ENCODE assay signal across 8 mouse cellular contexts in the genomic region with DNA sequence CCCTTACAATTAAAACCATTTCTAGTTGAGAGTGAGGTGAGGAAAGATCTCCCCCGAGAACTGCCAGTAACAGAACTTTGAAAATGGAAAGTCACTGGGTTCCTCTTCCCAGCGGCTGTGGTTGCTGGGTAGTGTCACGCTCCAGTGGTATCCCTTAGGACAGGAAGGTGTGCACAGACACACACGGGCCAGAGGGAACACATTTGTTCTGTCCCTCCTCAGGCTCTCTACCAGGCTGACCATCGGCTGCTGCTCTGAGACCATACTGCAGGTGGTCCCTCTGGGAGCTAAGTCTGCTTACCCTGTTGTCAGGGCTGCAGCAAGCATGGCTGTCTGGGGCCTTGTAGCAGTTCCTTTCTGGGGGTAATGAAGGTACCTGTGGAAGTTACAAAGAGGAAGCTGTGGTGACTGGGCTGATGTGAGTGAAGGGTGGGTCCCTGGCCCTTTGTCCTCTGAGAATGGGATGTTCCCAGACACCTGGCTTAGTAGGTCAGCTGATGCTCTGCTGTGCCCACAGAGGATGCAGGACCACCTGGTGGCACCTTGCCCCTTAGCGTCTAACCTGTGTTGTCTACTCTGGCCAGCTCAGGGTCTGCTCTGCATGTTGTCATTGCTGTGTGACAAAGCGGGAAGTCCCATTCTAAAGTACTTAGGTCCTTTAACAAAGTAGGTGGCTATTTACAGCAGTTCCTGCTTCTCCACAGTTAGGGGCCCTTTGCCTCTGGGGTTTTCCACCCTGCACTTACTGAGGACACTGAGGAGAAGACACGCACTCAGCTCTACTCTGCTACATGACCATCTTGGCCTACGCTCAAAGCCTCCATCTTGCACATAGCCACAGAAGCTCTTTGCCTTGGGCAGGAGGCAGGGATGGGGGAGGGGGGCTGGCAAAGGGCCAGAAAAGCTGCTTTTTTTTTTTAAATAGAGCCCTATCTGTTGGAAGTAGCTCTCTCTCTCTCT.
DNase-seq lines count a peak whose midpoint lies in the region; ATAC-seq lines count a peak whose summit lies in the region.
"Had no signal": no experiment of that assay in that cellular context is flagged by ENCODE, and none has a peak within 500 bp of the region (broad histone marks: within the 10 kb centered on the region; RNA-seq: fewer than 3 reads in every experiment).

No protein-coding gene starts in this region.

- no peaks in the 10 kb centered on the region for H3K36me3 ChIP-seq in kidney, embryonic 15.5 days

- no peaks in the 10 kb centered on the region for H3K27me3 ChIP-seq in kidney, embryonic 15.5 days

- WGBS in kidney, embryonic 15.5 days: 77% methylated on average over 9 of the region's 9 CpGs

- no peak overlapping the region for H3K4me3 ChIP-seq in kidney, embryonic 15.5 days (replicated peaks)

- no peak overlapping the region for H3K27ac ChIP-seq in kidney, embryonic 15.5 days

- no peaks in the 10 kb centered on the region for H3K9me3 ChIP-seq in kidney, embryonic 15.5 days (replicated peaks)

- H3K4me2 ChIP-seq in kidney, embryonic 15.5 days: no peak overlapping the region

- H3K4me1 ChIP-seq in kidney, embryonic 15.5 days: peaks cover 5% of the 10 kb centered on the region

- DNase-seq in kidney, adult 11 months: no peak
- DNase-seq in CD4-positive, CD25-positive, alpha-beta regulatory T cell, adult 2 months (ENCODE audit: low read depth, low spot score): peak; percentile 51
- peak; percentile 15 for DNase-seq in T-cell, adult 2 months (ENCODE audit: low spot score)
- no peak for DNase-seq in right cerebral cortex, adult 18-20 months
- no peak for DNase-seq in frontal cortex, postnatal 10 days (ENCODE audit: low spot score in 2 of 2)
- DNase-seq: gastrocnemius, postnatal 25 days had no signal

- peak; percentile 49; the same call in 1 of the 2 replicates for ATAC-seq in kidney, embryonic 15.5 days (replicated peaks; ENCODE audit: low FRiP score)
- ATAC-seq in monocyte, adult 5-6 weeks (replicated peaks; ENCODE audit: insufficient number of reproducible peaks, low FRiP score, low TSS enrichment, poor library complexity, severe bottlenecking): peak; percentile 63

- H3K9ac ChIP-seq in kidney, embryonic 15.5 days: no peak overlapping the region

Comparison
In these comparisons a context has a peak if more than half of its experiments do, and no peak if none do; other contexts are left out.
1. DNase-seq: peak in CD4-positive, CD25-positive, alpha-beta regulatory T cell, adult 2 months (single experiment) and T-cell, adult 2 months (single experiment); none in kidney, adult 11 months (single experiment), right cerebral cortex, adult 18-20 months (single experiment) and frontal cortex, postnatal 10 days (0 of 2).